Mouse (Mus musculus) intestine, embryonic 16.5 days (tissue): Measurements from ENCODE around the gene Pced1b. TPM values are rescaled to one million over a fixed set of nuclear protein-coding genes. Genes with fewer than 3 reads are reported as not detected.
"Not testable (repeated sequence)": the region's sequence is repeated elsewhere in the genome, so short reads cannot be mapped to it uniquely, and the experiment has no call there.

Source experiments
- ATAC-seq: fragments of 200-750 bp; cut with Nextera tagmentation; 2 replicates; pipeline ENCODE4 v1.8.0; 2017; ENCODE audit warnings: moderate TSS enrichment, moderate library complexity
- H3K27ac ChIP-seq: fragments of 300-500 bp; sonication (generic); 2 replicates; pipeline ENCODE4 v1.5.1; 2014; ENCODE audit warnings: mild to moderate bottlenecking, low read length
- H3K27me3 ChIP-seq: fragments of 300-500 bp; sonication (generic); replicated peaks from 2 replicates; pipeline ENCODE4 v1.6.1; 2014; ENCODE audit warnings: low read length, control low read depth, mixed read lengths; ENCODE audit not compliant: control insufficient read depth, insufficient read depth
- H3K36me3 ChIP-seq: fragments of 300-500 bp; sonication (generic); 2 replicates; pipeline ENCODE4 v1.6.1; 2014; ENCODE audit warnings: low read length, control low read depth; ENCODE audit not compliant: control insufficient read depth, insufficient read depth
- H3K4me1 ChIP-seq: fragments of 300-500 bp; sonication (generic); 2 replicates; pipeline ENCODE4 v1.6.1; 2014; ENCODE audit warnings: low read length, control low read depth, mixed read lengths; ENCODE audit not compliant: control insufficient read depth, insufficient read depth
- H3K4me2 ChIP-seq: fragments of 300-500 bp; sonication (generic); 2 replicates; pipeline ENCODE4 v1.6.1; 2014; ENCODE audit warnings: low read depth, low read length, control low read depth
- H3K4me3 ChIP-seq: fragments of 300-500 bp; sonication (generic); 2 replicates; pipeline ENCODE4 v1.5.1; 2014; ENCODE audit warnings: mild to moderate bottlenecking, low read length
- H3K9ac ChIP-seq: fragments of 300-500 bp; sonication (generic); 2 replicates; pipeline ENCODE4 v1.6.1; 2014; ENCODE audit warnings: low read depth, low read length
- H3K9me3 ChIP-seq: fragments of 300-500 bp; sonication (generic); 2 replicates; pipeline ENCODE4 v1.6.1; 2016; ENCODE audit warnings: low read length, control low read depth; ENCODE audit not compliant: control insufficient read depth
- WGBS: fragments of 180-500 bp; shearing (Covaris S2); extraction: QIAGEN DNeasy Blood & Tissue Kit; methylation state at CpG from one replicate; pipeline ENCODE4 v1.1.7; 2014; 5-methylcytosine and 5-hydroxymethylcytosine counted together
- polyA plus RNA-seq: library from polyadenylated mRNA; unstranded; fragments of >200 nt; fragmentation: Nextera tagmentation; extraction: Ambion mirVana; gene quantifications from 2 replicates; pipeline ENCODE4 v1.2.1, GENCODE M21; 2015

Pced1b gene
- polyA plus RNA-seq, 1 experiment from 2014 or later = 3.6 TPM

- H3K4me1 ChIP-seq = peaks cover 15% of the 10 kb centered on the region
- H3K27ac ChIP-seq = peak overlapping the region; percentile 43
- H3K4me3 ChIP-seq = no peak overlapping the region
- peak overlapping the region; percentile 48 for H3K4me2 ChIP-seq
- H3K9me3 ChIP-seq = no peaks in the 10 kb centered on the region
- H3K36me3 ChIP-seq = no peaks in the 10 kb centered on the region
- H3K27me3 ChIP-seq = no peaks in the 10 kb centered on the region
- peak; percentile 62 for ATAC-seq
- WGBS = 31% methylated on average over 7 of the region's 7 CpGs
- no peak overlapping the region; the same call in 1 of the 2 replicates for H3K9ac ChIP-seq
Measured at GRCm38 (mm10) chr15:97376081-97376742, 129.3 kb downstream of the Pced1b start.

GRCm38 (mm10) chr15:97376792-97377222 is 129.9 kb downstream of the Pced1b start:
- peak overlapping the region; percentile 43 for H3K27ac ChIP-seq

GRCm38 (mm10) chr15:97378061-97378460 is 131.2 kb downstream of the Pced1b start:
- H3K36me3 ChIP-seq = no peaks in the 10 kb centered on the region
- H3K27ac ChIP-seq = no peak overlapping the region
- peaks cover 15% of the 10 kb centered on the region for H3K4me1 ChIP-seq
- no peaks in the 10 kb centered on the region for H3K9me3 ChIP-seq
- no peaks in the 10 kb centered on the region for H3K27me3 ChIP-seq
- no peak overlapping the region for H3K4me2 ChIP-seq
- no peak overlapping the region for H3K4me3 ChIP-seq
- 76% methylated on average over 4 of the region's 4 CpGs for WGBS
- H3K9ac ChIP-seq = no peak overlapping the region
- no peak for ATAC-seq

More at GRCm38 (mm10) chr15:97376792-97377222, 129.9 kb downstream of the Pced1b start:
- Histone ChIP-seq H3K4me1 (peaks cover 15% of the 10 kb centered on the region), H3K4me3 (peak overlapping the region; percentile 29), H3K27me3 (no peaks in the 10 kb centered on the region), H3K9me3 (no peaks in the 10 kb centered on the region), H3K9ac (peak overlapping the region; percentile 36; the same call in 1 of the 2 replicates), H3K4me2 (peak overlapping the region; percentile 48), H3K36me3 (no peaks in the 10 kb centered on the region)
- peak; percentile 26; the same call in 1 of the 2 replicates for ATAC-seq
- 26% methylated on average over 19 of the region's 19 CpGs for WGBS

- Histone ChIP-seq H3K4me1 (peaks cover 7% of the 10 kb centered on the region; the same call in 1 of the 2 replicates), H3K4me2 (peak overlapping the region; percentile 19; the same call in 1 of the 2 replicates), H3K9me3 (no peaks in the 10 kb centered on the region), H3K27me3 (no peaks in the 10 kb centered on the region), H3K4me3 (no peak overlapping the region), H3K9ac (0 out of 2 replicates have a peak overlapping the region, but pooled peaks have one; percentile 14), H3K36me3 (no peaks in the 10 kb centered on the region), H3K27ac (no peak overlapping the region)
- WGBS = 62% methylated on average over 11 of the region's 12 CpGs
- peak; percentile 63 for ATAC-seq
Measured at GRCm38 (mm10) chr15:97379489-97380304, 132.8 kb downstream of the Pced1b start.

- Histone ChIP-seq H3K27ac (no peak overlapping the region), H3K4me1 (peaks cover 3% of the 10 kb centered on the region; the same call in 1 of the 2 replicates), H3K9me3 (no peaks in the 10 kb centered on the region), H3K27me3 (no peaks in the 10 kb centered on the region), H3K9ac (no peak overlapping the region), H3K4me3 (no peak overlapping the region), H3K4me2 (no peak overlapping the region), H3K36me3 (no peaks in the 10 kb centered on the region)
- 94% methylated on average over 3 of the region's 3 CpGs for WGBS
- ATAC-seq = no peak
Measured at GRCm38 (mm10) chr15:97382567-97382966, 135.7 kb downstream of the Pced1b start.

GRCm38 (mm10) chr15:97383523-97384141 is 136.7 kb downstream of the Pced1b start:
- 84% methylated on average over 14 of the region's 14 CpGs for WGBS
- H3K4me3 ChIP-seq = no peak overlapping the region
- H3K36me3 ChIP-seq = no peaks in the 10 kb centered on the region
- H3K9me3 ChIP-seq = no peaks in the 10 kb centered on the region
- H3K27me3 ChIP-seq = no peaks in the 10 kb centered on the region
- peaks cover 3% of the 10 kb centered on the region; the same call in 1 of the 2 replicates for H3K4me1 ChIP-seq
- no peak for ATAC-seq
- no peak overlapping the region for H3K27ac ChIP-seq
- no peak overlapping the region for H3K9ac ChIP-seq
- H3K4me2 ChIP-seq = no peak overlapping the region

GRCm38 (mm10) chr15:97384170-97385018 is 137.5 kb downstream of the Pced1b start:
- Histone ChIP-seq H3K4me2 (no peak overlapping the region), H3K9ac (no peak overlapping the region), H3K27ac (no peak overlapping the region), H3K4me1 (peaks cover 2% of the 10 kb centered on the region; the same call in 1 of the 2 replicates), H3K4me3 (no peak overlapping the region), H3K9me3 (no peaks in the 10 kb centered on the region), H3K27me3 (no peaks in the 10 kb centered on the region), H3K36me3 (no peaks in the 10 kb centered on the region)
- 93% methylated on average over 28 of the region's 28 CpGs for WGBS
- ATAC-seq = no peak

- H3K36me3 ChIP-seq, H3K4me2 ChIP-seq, H3K9me3 ChIP-seq, H3K27me3 ChIP-seq, H3K27ac ChIP-seq, H3K4me3 ChIP-seq, H3K4me1 ChIP-seq, ATAC-seq, H3K9ac ChIP-seq: not testable (repeated sequence)
- 95% methylated on average over 10 of the region's 10 CpGs for WGBS
Measured at GRCm38 (mm10) chr15:97385174-97385573, 138.3 kb downstream of the Pced1b start.
